Mouse (Mus musculus): Measurements from ENCODE around the gene Lrig3.

The Lrig3 gene

DNA sequence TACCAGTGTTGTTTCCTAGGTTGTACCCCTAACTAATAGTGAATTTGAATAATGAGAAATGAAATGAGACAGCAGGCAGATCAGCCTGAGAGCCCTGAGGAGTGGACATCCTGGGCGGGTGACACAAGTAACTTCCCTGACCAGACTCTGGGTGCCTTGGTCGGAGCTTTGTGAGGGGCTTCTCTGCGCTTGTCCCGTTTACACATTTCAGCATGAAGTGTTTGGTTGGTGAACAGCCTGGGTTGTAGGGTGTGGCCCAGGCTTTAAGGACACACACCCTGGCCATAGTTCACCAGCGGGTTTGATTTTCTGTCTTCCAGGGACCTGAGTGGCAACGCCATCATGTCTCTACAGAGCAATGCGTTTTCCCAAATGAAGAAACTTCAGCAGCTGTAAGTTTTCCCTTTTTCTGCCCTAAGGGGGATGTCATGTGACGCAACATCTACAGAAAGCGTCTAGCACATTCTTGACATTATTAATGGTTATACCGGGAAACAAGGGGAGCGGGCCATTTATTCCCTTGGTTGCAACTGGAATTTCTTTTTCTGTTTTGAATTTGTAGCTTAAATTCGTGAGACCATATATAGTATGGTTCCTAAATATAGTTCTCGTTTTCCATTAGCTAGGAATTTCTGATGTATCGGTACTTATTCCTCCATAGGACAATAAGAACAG is 36.2 kb downstream of the Lrig3 start:
- in situ Hi-C loops (cut with MboI, MseI) = no loop called here

GRCm38 (mm10) chr10:126002818-126003506 is 37.0 kb downstream of the Lrig3 start:
- in situ Hi-C loops (cut with MboI, MseI) = no loop called here

DNA sequence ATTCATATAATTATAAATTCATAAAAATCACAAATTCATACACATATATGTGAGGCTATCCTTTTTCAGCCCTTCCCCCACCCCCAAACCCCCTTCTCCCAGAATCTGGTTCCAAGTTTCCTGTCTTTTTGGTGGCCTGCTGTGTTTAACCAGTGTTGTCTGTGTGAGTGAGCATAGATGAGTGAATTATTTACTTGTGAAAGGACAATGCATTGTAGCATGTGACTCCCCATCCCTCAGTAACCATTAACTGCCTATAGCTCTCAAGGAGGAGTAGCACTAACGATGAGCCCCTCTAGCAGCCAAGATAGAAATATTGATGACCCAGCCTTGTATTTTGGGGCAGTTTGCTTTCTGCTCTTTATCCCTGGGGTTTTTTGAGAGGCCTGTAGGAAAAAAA is 37.9 kb downstream of the Lrig3 start:
- in situ Hi-C loops (cut with MboI, MseI) = no loop called here

DNA sequence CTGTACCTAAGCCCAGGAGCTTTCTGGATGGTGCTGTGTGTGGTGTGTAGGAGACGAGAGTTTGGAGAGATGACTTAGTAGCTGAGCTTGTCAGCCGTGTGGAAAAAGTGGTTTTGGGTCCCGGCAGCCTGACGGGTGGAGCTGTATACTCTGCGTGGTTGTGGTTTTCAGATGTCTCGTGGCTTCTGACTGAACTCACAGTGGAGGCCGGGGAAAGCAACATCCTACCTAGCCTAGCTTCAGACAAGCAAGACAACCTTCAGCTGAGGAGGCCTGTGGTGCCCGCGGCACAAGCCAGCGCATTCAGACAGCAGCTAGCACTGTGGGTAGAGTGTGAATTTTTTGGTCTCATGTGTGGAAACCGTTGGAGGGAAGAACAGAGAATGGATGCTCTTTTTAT is 47.7 kb downstream of the Lrig3 start:
- in situ Hi-C loops (cut with MboI, MseI) = no loop called here

GRCm38 (mm10) chr10:126014673-126015072 is 48.7 kb downstream of the Lrig3 start:
- in situ Hi-C loops (cut with MboI, MseI) = no loop called here

DNA sequence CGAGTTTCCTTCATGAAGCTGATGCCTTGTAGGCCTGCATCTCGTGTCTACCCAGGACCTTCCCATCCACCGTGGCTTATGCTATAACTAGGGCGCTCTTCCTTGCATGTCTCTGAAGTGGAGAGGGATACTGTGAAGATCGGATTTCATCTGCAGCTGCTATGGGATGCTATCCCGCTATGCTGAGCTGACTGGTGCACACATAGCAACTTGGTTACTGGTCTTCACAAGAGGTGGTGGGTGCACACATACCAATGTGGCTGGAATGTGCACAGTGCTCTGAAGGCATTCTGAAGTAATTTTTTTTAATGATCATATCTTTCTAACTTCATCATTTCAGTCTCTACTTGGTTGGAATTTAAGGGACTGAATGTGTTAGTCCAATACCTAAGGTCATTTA is 49.7 kb downstream of the Lrig3 start:
- in situ Hi-C loops (cut with MboI, MseI) = no loop called here

- in situ Hi-C loops (cut with MboI, MseI) = no loop called here
Measured at GRCm38 (mm10) chr10:126019350-126019991, 53.5 kb downstream of the Lrig3 start.

- in situ Hi-C loops (cut with MboI, MseI) = no loop called here
Measured at GRCm38 (mm10) chr10:126028574-126029440, 62.8 kb downstream of the Lrig3 start.

DNA sequence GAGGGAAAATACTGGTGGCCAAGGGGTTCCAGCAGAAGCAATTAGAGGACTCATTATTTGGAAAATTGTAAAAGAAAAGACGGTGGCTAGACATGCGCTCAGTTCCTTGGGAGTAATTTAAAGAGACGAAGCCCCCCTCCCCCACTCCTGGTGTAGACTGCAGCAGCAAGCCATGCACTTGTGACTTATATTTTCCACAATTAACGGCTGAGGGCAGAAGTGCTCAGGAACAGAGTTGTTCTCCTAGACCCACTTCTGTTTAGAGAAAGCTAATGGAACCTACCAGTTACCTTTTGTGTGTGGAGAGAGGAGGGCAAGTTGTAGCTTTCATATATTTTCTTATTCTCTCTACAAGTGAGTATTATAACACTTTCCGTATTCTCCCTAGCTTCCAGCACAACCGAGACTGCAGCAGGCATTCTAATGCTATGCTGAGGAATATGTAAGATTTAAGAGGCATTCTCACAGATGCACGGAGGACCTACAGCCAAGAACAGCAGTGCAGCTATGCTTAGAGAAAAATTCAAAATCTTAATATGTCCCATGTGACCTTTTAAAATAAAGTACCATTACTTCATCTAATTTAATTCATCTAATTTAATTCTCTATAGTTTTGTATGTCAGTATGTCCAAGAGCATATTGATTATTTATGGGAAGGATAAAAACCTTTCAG is 63.6 kb downstream of the Lrig3 start:
- in situ Hi-C loops (cut with MboI, MseI) = no loop called here

DNA sequence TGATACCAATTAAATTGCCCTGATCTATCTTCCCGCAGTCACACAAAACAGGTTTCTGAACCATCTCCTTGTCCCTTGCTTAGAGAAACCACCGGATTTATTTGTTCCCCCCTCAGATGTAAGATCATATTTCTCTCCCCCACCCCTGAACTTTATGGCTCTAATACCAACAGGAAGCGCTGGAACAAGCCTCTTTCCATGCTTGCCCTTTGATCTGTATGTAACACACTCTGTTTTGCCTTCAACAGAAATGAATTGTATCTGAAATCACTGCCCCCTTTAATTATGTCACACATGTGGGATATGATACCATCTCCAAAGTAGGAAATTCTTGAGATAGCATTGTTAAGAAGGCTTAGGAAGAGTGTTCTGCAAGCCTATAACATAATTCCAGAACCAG is 90.9 kb downstream of the Lrig3 start:
- in situ Hi-C loops (cut with MboI, MseI) = no loop called here

DNA sequence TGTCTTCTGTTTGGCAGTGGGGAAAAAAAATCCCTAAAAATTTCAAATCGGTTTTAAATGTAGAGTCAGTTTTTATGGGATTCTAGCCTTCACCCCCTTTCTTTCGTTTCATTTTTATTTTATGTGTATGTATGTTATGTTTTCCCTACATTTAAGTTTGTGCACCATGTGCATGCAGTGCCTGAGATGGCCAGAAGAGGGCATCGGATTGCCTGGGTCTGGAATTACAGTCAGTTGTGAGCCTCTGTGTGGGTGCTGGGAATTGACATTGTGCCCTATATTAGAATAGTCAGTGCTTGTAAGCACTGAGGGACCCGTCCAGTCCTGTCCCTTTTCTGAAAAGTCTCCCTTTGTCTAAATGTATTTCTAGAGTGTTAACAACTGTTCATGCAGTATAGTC is 96.8 kb downstream of the Lrig3 start:
- in situ Hi-C loops (cut with MboI, MseI) = no loop called here
